Mouse (Mus musculus): ENCODE data around the gene Ppp1r9b.

The Ppp1r9b gene

DNA sequence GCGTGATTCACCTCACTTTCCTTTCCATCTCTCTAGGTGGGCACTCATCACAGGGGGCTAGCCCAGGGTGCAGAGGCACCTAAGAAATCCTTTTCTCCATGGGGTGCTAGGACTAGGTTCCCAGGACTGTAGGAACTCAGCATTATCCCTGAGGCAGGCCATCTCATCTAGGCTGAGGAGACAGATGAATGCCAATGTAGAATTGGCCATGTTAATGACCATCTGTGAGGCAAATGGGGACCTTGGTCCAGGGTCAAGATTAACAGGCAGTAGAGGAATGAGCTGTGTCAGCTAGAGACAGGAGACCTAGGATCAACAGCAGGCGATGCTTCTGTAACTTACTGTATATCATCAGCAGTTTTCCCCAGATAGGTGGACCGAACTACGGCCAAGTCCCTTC lies 48.9 kb downstream of the Ppp1r9b start:
- in situ Hi-C loops (cut with MboI; ENCODE audit: unreplicated experiment in 2 of 2) = loop anchor here (5.0 to 10.0 kb wide), 5 partner anchors 65 to 485 kb away; partner anchors contain the start of genes Col1a1 (in 2 of the 2) and Sgca (in 1 of the 2)

DNA sequence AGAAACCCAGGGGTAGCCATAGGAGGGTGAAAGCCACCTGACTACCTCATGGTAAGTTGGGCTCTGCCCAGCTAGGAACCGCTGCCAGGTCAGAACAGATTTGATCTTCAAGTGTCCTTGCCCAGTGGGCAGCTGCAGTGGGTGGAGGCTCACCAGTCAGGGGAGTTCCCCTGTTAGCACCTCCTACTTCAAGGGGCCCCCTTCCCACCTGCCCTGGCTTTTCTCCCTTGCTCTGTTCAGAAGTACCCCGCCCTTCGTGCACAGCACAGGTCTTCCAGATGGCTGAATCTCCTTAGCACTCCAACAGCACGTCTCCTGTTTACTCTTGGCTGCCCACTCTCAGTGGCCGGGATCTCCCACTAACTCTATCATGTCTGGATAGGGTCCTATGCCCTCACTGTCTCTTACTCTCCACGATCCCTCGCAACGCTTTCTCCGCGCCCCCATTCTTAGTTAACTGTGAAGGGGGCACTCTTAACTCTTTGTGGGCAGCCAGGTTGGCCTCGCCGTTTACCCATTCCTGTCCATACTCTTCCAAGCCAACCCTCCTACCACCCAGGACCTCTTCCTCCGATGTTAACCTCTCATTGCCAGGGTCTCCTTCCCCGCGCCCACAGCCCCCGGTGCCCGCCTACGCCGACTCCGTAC lies 49.8 kb downstream of the Ppp1r9b start:
- in situ Hi-C loops (cut with MboI; ENCODE audit: unreplicated experiment in 2 of 2) = loop anchor here (5.0 to 10.0 kb wide), 5 partner anchors 66 to 484 kb away; partner anchors contain the start of genes Col1a1 (in 2 of the 2) and Sgca (in 1 of the 2)

DNA sequence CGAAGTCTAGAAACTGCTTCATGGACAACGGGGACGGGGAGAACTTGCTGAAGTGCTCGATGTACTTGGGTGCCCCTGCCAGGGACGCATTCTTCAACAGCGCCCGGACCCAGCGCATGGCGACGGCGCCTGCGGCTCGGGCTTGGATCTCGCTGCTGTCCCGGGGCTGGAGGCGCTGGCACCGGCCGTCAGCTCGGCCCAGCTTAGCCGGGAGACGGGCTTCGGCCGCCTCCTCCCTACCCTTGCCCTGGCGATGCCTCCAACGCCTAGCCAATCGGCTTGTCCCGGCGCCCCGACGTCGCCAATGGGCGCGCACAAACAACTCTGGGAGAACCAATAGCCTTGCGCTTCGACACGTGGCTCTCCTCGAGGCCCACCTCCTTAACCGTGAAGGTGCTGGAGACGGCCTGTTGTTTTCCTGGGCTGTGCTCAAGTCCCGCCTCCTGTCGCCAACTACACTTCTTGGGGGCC lies 50.3 kb downstream of the Ppp1r9b start, which contains the start of gene Pdk2:
Gene Pdk2 (minus strand): TSS at position 216 of the 471 bp plus-strand sequence.
- in situ Hi-C loops (cut with MboI; ENCODE audit: unreplicated experiment in 2 of 2) = loop anchor here (5.0 to 10.0 kb wide), 5 partner anchors 66 to 484 kb away; partner anchors contain the start of genes Col1a1 (in 2 of the 2) and Sgca (in 1 of the 2)

DNA sequence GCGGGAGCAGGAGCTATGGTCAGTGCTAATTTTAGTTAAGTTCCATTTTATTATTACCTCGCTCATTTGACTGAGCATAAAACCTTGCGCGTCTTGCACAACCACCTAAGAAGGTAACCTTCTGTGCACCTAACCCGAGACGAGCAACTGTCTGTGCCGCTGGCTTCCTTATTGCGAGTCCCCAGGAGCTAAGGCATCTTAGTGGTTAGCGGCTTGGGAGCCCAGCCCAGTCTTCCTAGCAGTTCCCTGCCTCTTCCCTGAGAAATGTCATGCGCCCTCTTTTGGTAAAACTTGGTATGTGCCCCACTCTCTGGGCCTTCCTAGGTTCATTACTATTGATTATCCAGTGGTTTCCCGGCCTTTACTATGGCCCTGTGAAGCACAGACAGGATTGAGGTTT lies 51.3 kb downstream of the Ppp1r9b start:
- in situ Hi-C loops (cut with MboI; ENCODE audit: unreplicated experiment in 2 of 2) = loop anchor here (5.0 to 10.0 kb wide), 5 partner anchors 67 to 483 kb away; partner anchors contain the start of genes Col1a1 (in 2 of the 2) and Sgca (in 1 of the 2)

DNA sequence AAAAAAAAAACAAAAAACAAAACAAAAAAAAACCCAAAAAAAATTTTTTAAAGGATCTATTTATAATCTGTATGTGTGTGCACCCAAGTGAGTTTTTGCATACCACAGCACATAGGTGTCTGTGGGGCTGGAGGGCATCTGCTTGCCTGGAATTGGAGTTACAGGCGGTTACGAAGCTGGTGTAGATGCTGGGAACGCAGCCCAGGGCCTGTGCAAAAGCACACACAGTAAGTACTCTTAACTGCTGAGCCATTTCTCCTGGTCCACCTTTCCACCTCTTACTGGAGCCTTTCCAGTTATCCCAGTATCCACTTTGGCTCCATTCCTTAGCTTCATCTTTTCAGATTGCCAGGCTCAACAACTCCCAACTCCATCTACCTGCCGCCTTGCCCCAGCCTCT lies 52.2 kb downstream of the Ppp1r9b start:
- in situ Hi-C loops (cut with MboI; ENCODE audit: unreplicated experiment in 2 of 2) = loop anchor here (5.0 to 10.0 kb wide), 5 partner anchors 68 to 482 kb away; partner anchors contain the start of genes Col1a1 (in 2 of the 2) and Sgca (in 1 of the 2)

DNA sequence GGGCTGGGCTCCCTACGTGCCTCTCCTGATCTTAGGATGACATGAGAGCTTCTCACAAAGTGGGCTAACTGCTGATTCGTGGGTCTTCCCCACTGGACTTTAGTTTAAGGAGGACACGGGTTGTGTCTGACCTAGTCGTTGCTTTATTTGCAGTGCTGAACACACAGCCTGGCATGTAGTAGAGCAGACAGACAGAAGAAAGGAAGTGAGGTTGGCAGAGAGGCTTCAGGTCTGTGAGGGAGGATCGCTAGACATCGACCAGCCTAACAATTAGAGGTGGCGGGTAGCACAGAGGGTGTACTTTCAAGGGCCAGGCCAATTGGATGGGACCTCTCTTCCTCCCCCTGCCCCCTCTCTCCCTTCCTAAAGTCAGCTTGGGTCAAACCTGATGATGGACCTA lies 52.8 kb downstream of the Ppp1r9b start:
- in situ Hi-C loops (cut with MboI; ENCODE audit: unreplicated experiment in 2 of 2) = loop anchor here (5.0 to 10.0 kb wide), 5 partner anchors 69 to 481 kb away; partner anchors contain the start of genes Col1a1 (in 2 of the 2) and Sgca (in 1 of the 2)

DNA sequence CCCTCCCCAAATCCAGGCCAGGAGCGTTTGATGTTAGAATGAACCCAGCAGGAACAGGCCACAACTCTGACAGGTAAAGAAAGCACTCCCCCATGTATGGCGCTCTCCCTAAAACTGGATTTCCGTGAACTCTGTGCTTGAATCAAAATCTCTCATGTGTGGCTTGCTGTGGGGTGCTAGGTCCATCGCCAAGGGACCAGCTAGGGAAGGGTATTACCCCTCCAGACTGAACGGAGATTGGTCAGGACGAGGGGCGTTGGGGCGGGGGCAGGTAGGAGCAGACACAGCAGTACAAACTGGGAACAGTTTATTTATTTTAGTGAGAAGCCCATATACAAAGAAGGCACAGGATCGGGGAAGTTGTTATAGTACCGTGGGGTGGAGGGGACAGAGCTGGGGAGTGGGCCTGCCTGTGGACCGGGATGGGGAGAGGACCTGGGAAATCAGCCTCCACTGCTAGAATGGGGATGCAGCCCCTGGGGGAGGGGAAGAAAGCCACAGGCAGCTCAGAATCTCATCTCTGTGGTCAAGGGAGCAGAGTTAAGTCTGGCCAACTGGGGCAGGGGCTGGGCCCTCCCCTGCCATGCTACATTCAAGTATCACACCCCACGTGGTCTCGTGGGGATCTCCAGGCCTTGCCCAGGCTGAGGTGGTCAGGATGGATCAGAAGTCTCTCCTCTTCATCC lies 53.5 kb downstream of the Ppp1r9b start:
- in situ Hi-C loops (cut with MboI; ENCODE audit: unreplicated experiment in 2 of 2) = loop anchor here (5.0 to 10.0 kb wide), 5 partner anchors 70 to 480 kb away; partner anchors contain the start of genes Col1a1 (in 2 of the 2) and Sgca (in 1 of the 2)

DNA sequence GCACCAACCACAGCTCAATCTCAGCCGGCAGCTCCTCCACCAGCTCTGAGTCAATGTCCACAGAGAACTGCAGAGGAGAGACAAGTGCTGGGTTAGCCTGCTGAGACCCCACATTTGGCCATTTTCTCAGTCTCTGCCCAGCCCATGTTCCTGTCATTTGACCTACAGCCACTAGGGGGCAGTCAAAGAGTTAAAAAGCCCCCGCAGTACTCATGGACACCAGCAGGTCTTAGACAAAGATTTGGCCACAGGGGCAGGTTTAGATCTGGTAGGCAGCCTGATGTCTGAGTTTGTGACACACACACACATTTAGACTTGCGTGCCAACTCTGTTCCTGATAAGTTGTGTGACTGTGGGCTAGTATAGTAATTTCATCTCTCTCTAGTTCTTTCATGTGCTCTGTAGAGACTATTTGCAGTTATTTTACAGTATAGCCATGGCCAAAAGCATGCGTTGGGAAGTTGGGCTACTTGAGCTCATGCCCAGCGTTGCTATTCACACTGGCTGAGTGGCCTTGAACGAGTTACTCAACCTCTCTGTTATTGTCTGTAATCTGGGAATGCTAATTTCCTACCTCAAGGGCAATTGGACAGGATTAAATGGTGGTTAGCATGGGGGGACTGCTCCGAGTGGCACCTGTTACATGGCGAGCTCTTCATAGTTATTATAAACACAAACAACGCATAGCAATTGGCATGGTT lies 56.3 kb downstream of the Ppp1r9b start:
- in situ Hi-C loops (cut with MboI; ENCODE audit: unreplicated experiment in 2 of 2) = loop anchor here (5.0 to 10.0 kb wide), 4 partner anchors 60 to 478 kb away; partner anchors contain the start of gene Sgca (in 1 of the 2)

DNA sequence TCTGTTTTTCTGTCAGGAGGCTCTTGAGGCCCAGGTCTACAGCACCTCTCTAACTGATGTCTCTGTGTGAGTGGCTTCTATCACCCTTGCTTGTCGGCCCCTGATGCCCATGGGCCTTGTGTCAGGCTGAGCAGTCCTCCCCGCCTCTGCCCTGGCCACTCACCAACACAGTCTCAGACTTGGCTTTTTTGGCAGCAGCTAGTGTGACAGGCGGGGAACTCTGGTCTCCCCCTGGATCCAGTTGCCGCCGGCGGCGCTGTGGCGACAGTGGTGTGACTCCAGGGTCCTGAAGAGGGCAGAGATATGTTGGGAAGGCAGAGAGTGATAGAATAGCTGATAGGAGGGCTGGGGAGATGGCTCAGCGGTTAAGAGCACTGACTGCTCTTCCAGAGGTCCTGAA lies 62.2 kb downstream of the Ppp1r9b start:
- in situ Hi-C loops (cut with MboI; ENCODE audit: unreplicated experiment in 2 of 2) = no loop called here

All from v-Abl transformed pro-B cells (cell line).